Mouse (Mus musculus) T-helper 1 cell (primary cell): ENCODE results near the gene Cbr1.

Experiments
- in situ Hi-C: fragments of 300-600 bp; cut with MboI, MseI; formaldehyde crosslinking; loops from one replicate; pipeline ENCODE4 v1.15.1; 2025; ENCODE audit warnings: high pct_unique_total_duplicates

Gene Cbr1

DNA sequence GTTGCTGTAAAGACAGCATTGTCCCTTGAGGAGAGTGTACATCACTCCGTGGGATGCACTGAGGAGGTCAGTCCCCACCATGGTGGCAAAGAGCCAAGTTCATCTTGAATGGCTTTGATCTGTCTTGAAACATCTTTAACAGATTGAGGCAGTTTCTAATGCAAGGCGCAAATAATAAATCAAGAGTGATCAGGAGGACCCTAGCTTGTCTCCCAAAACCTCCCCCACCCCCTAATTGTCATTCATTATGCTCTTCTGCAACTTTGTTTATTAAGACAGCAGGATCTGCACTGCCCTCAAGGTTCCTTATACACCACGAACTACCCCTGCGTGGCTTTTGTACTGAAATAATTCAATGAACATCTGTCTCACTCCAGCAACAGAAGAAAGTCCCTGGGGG, at the start of gene Cbr1:
Gene Cbr1 (plus strand): TSS at position 301 of the 400 bp plus-strand sequence.
- in situ Hi-C loops, result no loop called here

DNA sequence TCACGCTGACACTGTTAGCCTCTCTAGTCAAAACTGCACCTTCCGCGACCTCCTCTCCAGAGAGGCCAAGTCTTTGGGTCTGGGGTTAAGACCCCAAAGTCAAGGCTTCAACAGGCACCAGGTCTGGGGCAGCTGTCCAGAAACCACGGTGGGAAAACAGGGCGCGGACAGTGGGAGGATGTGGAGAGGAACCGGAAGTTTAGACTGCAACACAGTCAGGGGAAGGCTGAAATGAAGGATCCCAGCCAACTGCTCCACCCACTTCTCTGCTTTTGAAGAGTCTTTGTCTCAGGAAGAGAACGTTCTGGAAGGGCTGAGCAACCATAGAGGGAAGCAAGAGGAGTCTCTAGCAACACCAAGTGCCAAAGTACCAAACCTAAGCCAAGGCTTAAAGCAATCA, 48.0 kb upstream of the Cbr1 start:
- in situ Hi-C loops, result no loop called here

DNA sequence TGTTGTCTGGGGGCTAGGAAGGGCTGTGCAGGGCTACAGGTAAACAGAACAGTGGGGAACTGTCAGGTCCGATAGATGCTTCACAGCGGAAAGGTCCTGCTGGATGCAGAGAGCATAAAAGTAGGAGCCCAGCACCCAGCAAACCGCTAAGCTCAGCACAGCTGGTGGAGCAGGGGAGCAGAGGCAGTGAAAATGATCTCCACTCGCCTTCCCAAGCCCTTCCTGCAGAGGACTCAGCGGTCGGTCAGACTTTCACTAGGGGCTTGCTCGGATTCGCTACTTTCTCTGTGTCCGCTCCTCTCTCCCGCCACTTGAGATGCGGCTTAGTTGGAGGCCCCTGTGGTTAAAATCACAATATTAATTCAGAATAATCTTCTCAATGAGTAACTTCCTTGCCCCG, 47.2 kb upstream of the Cbr1 start:
- in situ Hi-C loops, result no loop called here

DNA sequence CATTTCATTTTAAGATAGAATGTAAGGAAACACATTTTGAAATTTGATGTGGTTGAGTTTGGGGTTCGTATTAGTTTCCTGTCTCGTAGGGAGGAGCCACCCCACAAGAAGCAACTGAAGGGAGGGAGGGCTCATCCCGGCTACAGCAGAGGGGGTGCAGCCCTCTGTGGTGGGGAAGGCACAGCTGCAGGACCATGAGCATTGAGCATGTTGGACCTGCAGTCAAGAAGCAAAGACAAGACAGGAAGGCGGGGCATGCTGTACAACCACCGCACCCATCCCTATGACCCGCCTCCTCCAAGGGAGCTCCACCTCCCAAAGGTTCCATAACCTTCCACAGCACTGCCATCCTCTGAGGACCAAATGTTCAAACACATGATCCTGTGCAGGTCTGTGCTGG, 33.3 kb upstream of the Cbr1 start:
- in situ Hi-C loops, result loop anchor here (10.0 kb wide), 1 partner anchor 118 kb away; no protein-coding TSS in a partner anchor

DNA sequence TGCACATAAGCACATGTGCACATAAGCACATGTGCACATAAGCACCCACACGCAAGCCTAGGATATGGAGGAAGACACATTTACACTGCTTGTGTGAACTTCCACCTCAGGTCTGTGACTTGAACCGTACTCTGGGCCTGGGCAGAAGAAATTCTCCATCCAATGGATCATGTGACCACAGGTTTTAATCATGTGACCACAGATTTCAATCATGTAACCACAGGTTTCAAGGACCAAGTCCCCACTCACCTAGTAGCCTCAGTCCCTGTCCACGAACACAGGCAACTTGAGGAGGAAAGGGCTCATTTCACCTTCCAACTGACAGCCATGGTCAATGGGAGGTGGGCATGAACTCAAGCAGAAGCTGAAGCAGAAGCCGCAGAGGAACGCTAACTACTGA, 32.2 kb upstream of the Cbr1 start:
- in situ Hi-C loops, result loop anchor here (10.0 kb wide), 1 partner anchor 119 kb away; no protein-coding TSS in a partner anchor

DNA sequence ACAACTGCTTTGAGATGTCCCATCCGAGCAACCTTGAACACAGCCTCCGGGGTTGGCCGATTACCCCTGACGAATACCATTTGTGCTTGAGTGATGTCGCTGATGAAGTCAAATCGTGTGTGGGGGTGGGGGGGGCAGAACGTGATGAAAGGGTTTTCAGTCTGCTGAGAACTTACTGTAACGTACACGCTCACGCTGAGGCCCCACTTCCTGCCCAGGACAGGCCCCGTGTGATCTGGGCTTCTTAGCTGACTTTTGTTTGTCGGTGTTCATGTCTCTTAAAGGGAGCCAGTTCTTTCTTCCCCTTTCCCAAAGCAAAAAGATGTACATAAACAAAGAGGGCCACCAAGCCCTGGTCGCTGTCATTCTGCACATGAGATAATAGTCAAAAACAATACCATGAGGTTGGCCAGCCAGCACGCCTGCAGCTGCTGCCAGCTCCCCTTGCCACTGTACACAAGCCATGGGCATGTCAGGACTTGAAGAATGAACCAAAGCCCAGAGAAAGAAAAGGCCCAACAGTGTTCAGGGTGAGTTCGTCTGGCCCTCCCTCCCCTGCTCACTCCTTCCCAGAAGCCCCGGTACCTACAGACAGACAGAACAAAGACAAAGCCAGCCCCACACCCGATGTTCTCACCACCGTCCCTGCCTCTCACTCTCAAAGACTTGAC, 31.0 kb upstream of the Cbr1 start:
- in situ Hi-C loops, result loop anchor here (10.0 kb wide), 1 partner anchor 120 kb away; no protein-coding TSS in a partner anchor

DNA sequence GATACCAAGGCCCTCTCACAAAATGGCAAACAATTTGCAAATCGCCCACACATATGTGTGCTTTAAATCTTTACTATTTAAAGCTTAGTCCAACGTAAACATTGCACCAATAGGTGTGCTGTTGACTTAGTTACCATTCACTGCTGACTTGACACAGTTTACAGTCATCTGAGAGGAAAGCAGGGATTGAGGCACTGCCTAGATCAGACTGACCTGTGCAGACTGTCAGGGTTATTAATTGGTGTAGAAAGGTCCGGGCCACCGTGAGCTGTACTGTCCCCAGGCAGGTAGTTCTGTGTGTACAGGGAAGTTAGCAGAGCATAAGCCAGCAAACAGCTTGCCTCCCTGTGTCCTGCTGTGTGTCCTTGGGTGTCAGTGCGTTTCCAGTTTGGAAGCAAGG, 30.1 kb upstream of the Cbr1 start:
- in situ Hi-C loops, result loop anchor here (10.0 kb wide), 1 partner anchor 121 kb away; no protein-coding TSS in a partner anchor

DNA sequence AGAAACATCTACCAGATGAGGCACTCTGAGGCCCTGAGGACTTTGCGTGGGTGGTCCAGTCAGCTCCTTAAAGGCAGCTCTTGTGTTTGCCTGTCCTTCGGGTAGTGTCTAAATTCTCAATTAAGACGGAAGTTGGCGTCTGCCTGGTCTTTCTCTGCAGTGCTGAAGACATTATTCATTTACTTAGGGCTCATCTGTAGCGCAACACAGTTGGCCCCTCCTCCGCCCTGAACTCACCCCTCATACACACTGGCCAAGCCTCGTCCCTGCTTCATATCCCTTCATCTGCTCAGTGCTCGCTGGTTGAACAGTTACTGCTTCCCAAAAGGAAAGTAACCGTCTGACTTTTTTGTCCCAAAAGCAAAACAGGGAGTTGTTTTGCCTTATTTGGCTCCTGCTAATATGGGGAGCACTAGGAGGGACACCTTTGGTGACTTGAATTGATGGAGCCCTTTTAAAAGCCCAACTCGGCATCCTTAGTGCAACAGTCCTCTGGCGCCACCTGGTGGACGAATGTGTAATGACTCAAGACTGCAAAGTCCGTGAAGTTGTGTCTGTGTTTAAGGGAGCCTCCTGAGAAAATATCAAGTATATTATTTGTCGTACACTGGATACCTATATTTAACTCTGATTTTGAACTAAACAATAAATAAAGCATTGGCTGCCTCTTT, 29.1 kb upstream of the Cbr1 start:
- in situ Hi-C loops, result loop anchor here (10.0 kb wide), 1 partner anchor 122 kb away; no protein-coding TSS in a partner anchor

DNA sequence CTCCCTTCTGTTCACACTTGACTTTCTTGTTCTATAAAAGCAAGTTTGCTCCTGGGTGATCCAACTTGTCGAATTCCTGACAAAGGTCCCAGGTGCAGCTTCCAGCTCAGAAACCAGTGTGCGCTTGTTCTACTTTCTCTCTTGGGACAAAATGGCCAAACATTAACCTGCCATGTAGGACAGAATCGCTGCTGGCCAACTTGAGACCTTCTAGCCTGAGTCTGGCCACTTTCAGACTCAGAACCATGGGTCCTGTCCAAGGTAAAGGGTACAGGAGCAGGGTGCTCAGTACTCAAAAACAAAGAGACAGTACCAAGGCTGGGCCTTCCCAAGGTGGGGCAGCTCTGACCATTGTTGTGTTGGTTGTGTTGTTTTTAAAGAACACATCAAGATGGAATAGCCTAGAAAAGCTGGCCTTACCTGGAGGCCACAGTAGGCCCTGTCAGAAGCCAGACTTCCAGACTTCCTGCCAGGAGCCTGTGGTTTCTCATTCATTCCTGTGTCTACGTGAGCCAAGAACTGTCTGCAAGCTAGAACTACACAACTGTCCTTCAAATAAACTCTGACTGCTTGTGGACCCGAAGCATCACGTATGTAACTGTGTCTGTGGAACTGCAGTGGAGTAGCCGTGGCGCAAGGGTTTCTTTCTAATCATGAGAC, 27.2 kb upstream of the Cbr1 start:
- in situ Hi-C loops, result loop anchor here (10.0 kb wide), 1 partner anchor 124 kb away; no protein-coding TSS in a partner anchor

DNA sequence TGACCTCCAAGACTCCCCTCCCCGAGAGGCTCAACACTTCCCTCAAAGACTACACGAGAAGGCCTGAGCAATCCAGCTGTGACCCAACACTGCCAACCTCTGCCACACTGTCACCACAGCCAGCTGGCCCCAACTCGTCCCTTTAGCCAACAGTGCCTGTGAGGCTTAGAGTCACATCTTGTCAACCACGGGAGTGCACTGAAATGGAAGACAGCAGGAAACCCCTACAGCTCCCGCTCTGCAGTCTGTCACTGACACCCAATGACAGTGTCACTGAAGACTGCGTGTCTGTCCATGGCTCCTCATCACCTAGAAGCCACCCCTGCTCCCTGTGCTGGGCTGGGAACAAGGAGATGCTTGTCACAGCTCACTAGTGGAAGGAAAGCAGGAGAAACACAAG, 24.5 kb upstream of the Cbr1 start:
- in situ Hi-C loops, result no loop called here

DNA sequence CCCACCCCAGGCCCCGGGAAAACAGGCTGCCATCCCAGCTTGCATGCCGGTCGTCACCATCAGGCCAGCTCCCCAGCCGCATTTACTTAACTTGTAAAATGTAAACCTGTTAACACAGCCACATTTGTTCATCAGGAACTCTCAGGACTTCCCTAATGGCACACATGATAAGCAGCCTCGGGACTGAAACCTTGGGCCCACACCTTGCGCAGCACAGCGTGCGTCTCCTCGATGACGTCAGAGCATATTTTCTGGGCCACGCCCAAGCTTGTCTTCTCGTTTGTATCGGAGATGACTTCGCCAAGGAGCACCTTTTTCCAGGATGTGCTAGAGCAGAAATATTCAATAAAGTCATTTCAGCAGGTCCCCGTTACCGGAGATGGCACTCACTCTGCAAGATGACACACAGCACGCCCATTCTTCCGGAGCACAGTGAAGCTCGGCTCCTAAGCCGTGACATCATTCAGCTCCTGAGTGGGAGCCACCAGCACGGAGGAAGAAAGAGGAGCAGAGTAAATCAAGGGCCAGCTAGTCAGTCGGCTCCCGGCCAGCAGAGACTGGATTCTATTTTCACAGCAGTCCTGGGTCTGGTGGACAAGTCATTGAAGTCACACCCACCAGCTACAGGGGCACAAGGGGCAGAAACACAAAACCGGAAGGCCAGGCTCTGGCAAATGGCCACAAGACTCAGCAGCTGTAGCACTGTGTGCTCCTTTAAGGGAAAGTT, 20.5 kb upstream of the Cbr1 start:
- in situ Hi-C loops, result no loop called here

DNA sequence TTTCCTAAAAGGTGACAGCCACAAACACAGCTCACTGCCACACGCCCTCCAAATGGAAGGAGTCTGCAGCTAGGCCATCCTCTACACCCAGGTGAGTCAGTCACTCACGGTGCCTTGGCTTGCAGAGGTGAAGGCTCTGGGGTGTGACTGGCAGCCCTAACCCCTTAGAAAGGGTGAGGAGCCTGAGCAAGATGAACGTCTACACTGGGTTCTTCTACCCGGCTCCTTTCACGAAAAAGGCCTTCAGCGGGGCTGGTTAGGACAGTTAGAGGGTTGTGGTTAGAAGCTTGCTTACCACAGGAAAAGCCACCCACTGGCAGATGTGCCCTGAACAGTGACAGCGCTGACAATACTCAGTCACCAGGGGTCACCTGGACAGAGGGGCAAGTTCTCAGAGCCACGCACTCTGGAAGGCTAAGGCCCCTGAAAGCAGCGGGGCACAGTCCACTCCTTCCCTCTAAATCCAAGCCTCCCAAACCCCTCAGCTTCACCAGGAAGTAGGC, 19.9 kb upstream of the Cbr1 start:
- in situ Hi-C loops, result no loop called here

DNA sequence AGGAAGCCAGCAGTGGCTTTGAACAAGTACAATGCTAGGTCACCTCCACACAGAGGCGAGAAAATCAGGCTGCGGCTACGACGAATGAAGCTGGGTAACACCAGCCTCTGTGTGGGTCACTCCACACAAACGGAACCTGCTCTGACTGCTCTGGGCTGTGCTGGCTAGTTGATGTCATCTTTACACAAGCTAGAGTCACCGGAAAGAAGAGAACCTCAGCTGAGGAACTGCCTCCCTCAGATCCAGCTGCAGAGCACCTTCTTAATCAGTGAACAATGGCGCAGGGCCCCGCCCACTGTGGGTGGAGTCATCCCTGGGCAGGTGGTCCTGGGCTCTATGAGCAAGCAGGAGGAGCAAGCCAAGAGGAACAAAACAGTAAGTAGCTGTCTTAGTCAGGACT, 19.3 kb upstream of the Cbr1 start:
- in situ Hi-C loops, result no loop called here

DNA sequence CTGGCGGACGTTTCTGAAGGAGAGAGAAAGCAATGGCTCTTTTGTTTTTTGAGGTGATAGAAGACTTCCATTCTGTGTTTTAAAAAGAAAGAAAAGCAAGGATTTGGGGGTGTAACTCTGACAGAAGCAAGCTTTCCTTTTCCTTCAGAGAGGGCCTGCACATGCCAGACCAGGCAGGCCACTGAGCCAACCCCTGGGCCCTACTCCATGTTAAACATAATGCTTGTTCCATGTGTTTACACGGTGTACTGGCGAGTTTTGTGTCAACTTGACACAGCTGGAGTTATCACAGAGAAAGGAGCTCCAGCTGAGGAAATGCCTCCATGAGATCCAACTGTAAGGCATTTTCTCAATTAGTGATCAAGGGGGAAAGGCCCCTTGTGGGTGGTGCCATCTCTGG, 17.4 kb upstream of the Cbr1 start:
- in situ Hi-C loops, result no loop called here

DNA sequence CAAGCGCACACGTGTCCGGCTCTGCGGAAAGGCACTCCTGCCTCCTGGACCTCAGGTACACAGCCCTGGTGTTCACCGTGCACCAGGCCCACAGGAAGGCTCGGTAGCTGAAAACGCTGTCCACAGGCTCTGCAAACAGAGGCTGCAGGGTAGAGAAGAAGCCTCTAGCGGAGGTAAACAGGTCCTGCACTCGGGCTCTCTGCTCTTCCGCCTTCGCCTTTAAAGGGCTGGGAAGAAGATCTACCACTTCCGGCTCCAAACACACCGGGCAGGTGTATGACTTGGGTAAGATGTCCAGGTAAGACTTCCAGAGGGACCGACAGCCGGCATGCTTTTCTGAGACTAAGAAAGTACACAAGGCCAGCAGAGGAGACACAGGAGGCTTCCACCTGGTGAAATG, 14.7 kb upstream of the Cbr1 start:
- in situ Hi-C loops, result no loop called here

DNA sequence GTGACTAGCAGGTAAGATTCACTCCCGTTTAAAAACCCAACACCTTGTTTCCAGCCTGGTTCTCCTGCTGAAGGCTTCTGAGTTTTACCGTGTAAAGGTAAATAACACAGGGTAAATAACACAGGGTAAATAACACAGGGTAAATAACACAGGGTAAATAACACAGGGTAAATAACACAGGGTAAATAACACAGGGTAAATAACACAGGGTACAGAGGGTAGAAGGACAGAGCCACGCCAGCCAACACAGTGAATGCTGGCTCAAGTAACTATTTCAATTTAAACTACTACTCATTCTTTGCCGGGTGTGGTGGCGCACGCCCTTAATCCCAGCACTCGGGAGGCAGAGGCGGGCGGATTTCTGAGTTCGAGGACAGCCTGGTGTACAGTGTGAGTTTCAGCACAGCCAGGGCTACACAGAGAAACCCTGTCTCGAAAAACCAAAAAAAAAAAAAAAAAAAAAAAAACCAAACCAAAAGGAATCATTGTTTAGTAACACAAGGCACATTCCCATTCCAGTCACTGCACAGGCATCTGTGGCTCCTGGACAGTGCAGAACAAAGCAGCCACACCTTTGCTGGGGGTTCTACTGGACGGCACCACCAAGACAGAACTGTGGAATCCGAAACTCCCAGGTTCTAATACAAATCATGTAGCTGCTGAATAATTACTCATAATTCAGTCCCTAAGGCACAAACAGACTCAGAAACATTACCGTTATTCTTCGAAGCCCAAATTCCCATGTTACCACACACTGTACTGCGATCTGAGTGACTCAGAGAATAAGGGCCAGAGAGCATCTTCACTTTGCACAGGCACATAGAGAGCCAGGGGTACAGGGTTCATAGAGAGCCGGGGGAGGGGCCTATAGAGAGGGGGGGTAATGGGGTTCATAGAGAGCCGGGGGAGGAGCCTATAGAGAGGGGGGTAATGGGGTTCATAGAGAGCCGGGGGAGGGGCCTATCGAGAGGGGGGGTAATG, 13.9 kb upstream of the Cbr1 start:
- in situ Hi-C loops, result no loop called here

DNA sequence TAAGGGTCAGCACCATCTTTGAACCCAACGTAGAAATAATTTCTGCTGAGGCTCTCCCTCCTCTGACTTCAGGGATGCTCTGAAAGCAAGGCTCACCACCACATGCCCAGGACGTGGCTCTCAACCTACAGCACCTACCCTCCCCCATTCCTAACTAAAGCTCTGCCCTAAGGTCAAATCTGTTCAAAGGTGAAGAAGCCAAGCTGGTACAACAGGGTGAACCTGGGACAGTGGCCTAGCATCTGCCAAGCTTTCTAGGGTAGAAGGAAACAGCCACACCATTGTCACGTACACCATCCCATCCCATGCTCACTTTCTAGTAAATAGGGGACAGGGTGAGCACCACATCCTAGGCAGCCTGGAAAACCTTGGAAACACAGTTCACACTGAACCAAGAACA, 12.9 kb upstream of the Cbr1 start:
- in situ Hi-C loops, result no loop called here

DNA sequence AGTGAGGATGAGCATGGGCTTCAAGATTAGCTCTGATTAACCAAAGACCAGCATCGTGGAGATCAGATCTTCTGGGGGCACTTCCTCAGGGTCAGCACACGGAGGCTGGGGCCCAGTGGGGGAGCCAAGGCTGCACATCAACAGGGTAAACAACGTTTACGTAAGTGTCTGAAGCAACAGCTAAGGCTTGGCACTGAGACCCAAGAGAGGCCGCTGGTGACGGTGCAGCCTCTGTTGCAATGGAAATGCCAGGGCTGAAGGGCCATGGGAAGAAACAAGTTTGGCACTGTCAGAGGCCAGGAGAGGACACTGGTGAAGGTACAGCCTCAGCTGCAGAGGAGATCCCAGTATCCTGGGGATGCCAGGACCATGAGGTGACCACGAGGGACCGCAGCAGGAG, 12.2 kb upstream of the Cbr1 start:
- in situ Hi-C loops, result no loop called here

DNA sequence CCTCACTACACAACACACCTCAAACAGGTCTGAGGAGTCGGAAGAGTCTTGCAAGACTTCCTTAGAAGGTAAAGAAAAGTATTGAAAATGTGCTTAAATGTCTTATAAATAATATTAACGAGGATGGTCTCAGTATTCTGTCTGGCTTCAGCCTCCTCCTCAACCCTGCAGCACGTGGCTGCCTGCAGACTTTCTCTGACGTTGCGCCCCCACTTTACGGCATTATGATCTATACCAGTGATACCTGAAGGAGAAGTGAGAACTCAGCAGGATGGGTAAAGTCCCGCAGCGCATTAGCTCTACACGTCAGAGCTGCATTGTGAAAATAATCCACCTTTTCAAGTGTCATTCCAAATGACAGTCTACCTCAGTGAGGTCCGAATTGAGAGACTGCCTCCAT, 11.2 kb upstream of the Cbr1 start:
- in situ Hi-C loops, result no loop called here

DNA sequence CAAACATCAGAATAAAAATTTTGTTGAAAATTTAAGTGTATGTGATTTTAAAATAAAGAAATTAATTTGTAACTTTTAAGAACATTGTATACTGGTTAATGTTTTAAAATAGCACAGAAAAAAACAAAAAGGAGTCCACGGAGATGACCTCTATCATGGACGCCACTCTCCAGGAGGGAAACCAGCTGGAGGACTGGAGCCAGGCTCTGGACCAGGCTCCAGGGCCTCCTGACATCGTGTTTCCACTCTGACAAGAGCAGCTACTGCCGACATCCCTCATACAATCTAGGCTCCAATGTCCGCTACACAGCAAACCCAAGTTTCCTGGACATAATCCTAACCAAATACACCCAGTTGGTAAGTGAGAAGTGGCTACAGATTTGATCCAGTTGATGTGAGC, 9.9 kb upstream of the Cbr1 start:
- in situ Hi-C loops, result no loop called here

DNA sequence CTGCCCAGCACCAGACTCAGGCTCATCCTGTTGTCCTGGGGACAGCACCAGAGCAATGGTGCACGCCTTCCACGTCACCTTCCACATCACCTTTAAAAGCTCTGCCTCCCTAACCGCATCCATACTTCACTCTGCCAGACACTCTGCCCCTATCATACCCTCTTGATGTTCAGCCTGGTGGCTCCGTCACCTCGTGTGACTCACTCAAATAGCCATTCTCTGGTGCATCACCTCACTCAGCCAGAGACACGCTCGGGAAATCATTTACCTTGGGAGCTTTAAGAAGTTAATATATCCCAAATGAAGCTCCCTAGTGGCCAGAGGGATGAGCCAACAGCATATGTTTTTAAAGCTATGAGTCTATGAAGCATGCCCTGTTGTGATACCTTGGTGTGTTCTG, 8.8 kb upstream of the Cbr1 start:
- in situ Hi-C loops, result no loop called here
